Mouse (Mus musculus) thymus, adult 2 months (tissue): ENCODE measurements around the gene Ppfia3.

Source experiments
- CTCF ChIP-seq: fragments of 200-500 bp; IDR thresholded peaks from 2 replicates; pipeline ENCODE4 v1.5.1; 2012; ENCODE audit warnings: mild to moderate bottlenecking, control low read depth, low read length, moderate library complexity, borderline replicate concordance; ENCODE audit not compliant: control insufficient read depth, poor library complexity, insufficient read depth; ENCODE audit errors: extremely low read depth
- POLR2A ChIP-seq: fragments of 200-500 bp; IDR thresholded peaks from 2 replicates; pipeline ENCODE4 v1.6.1; 2012; ENCODE audit warnings: mild to moderate bottlenecking, low read length, control low read depth, moderate library complexity; ENCODE audit not compliant: control insufficient read depth, poor library complexity, insufficient read depth; ENCODE audit errors: extremely low read depth

DNA sequence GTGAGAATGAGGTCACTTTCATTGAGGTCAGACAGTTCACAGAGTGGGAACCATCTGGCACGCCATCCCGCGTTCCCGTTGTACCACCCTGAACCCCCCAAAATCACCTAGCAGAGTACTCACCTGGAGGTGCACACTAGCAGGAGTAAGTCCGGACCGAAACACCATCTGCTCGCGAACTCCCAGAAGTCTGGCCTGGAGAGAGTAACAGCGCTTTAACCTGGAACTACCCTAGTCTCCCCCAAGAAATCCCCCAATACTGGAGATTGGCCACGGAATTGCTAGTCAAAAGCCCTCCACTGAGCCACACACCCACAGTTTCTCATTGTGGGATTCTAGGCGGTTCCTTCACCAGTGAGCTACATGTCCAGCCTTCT lies 26.8 kb downstream of the Ppfia3 start:
- no peak for TF ChIP-seq POLR2A
- no peak for TF ChIP-seq CTCF
